Mouse (Mus musculus): ENCODE data around the gene Heatr4. TPM values are rescaled to one million over a fixed set of nuclear protein-coding genes. Genes with fewer than 3 reads are reported as not detected.

The Heatr4 gene
- polyA plus RNA-seq, 1 experiment from 2014 or later: not detected

GRCm38 (mm10) chr12:83914797-83915196, 69.9 kb downstream of the Heatr4 start:
- no peak overlapping the region for H3K27ac ChIP-seq (ENCODE audit: low read length)
- no peak overlapping the region for H3K9ac ChIP-seq (replicated peaks; ENCODE audit: low read depth, low read length)
- H3K27me3 ChIP-seq (replicated peaks; ENCODE audit: control insufficient read depth, insufficient read depth, low read length): no peaks in the 10 kb centered on the region
- H3K9me3 ChIP-seq (ENCODE audit: control insufficient read depth, low read length): no peaks in the 10 kb centered on the region
- H3K36me3 ChIP-seq (ENCODE audit: control insufficient read depth, insufficient read depth): no peaks in the 10 kb centered on the region
- no peak overlapping the region for H3K4me3 ChIP-seq (replicated peaks; ENCODE audit: low read length)
- H3K4me2 ChIP-seq (ENCODE audit: low read length): no peak overlapping the region
- ATAC-seq: no peak
- WGBS: 86% methylated on average over 1 of the region's 1 CpGs
- H3K4me1 ChIP-seq (replicated peaks; ENCODE audit: control insufficient read depth, insufficient read depth, low read length): no peaks in the 10 kb centered on the region

GRCm38 (mm10) chr12:83914202-83914740, 70.4 kb downstream of the Heatr4 start:
- H3K4me2 ChIP-seq (ENCODE audit: low read length): no peak overlapping the region
- no peaks in the 10 kb centered on the region for H3K36me3 ChIP-seq (ENCODE audit: control insufficient read depth, insufficient read depth)
- H3K27me3 ChIP-seq (replicated peaks; ENCODE audit: control insufficient read depth, insufficient read depth, low read length): no peaks in the 10 kb centered on the region
- no peaks in the 10 kb centered on the region for H3K9me3 ChIP-seq (ENCODE audit: control insufficient read depth, low read length)
- H3K9ac ChIP-seq (replicated peaks; ENCODE audit: low read depth, low read length): no peak overlapping the region
- no peak overlapping the region for H3K27ac ChIP-seq (ENCODE audit: low read length)
- H3K4me1 ChIP-seq (replicated peaks; ENCODE audit: control insufficient read depth, insufficient read depth, low read length): no peaks in the 10 kb centered on the region
- ATAC-seq: no peak
- no peak overlapping the region for H3K4me3 ChIP-seq (replicated peaks; ENCODE audit: low read length)
- WGBS: 82% methylated on average over 4 of the region's 4 CpGs

- H3K36me3 ChIP-seq (ENCODE audit: control insufficient read depth, insufficient read depth): no peaks in the 10 kb centered on the region
- H3K27ac ChIP-seq (ENCODE audit: low read length): no peak overlapping the region
- no peak overlapping the region for H3K4me3 ChIP-seq (replicated peaks; ENCODE audit: low read length)
- ATAC-seq: no peak
- no peaks in the 10 kb centered on the region for H3K27me3 ChIP-seq (replicated peaks; ENCODE audit: control insufficient read depth, insufficient read depth, low read length)
- 91% methylated on average over 2 of the region's 2 CpGs for WGBS
- H3K9me3 ChIP-seq (ENCODE audit: control insufficient read depth, low read length): no peaks in the 10 kb centered on the region
- no peak overlapping the region for H3K4me2 ChIP-seq (ENCODE audit: low read length)
- no peak overlapping the region for H3K9ac ChIP-seq (replicated peaks; ENCODE audit: low read depth, low read length)
- H3K4me1 ChIP-seq (replicated peaks; ENCODE audit: control insufficient read depth, insufficient read depth, low read length): no peaks in the 10 kb centered on the region
Measured at GRCm38 (mm10) chr12:83910451-83910850, 74.2 kb downstream of the Heatr4 start.

Other genes with a start within 250 kb of the Heatr4 start
- gene Papln, start 221.2 kb downstream of the Heatr4 start, polyA plus RNA-seq (2015; fragmentation: Nextera tagmentation; extraction: Ambion mirVana): 0.16 and 0.30 TPM in 2 replicates
- 16.3 and 19.2 TPM in 2 replicates for gene Numb, start 62.9 kb downstream of the Heatr4 start, polyA plus RNA-seq (2015; fragmentation: Nextera tagmentation; extraction: Ambion mirVana)
- gene Riox1, start 34.2 kb downstream of the Heatr4 start, polyA plus RNA-seq (2015; fragmentation: Nextera tagmentation; extraction: Ambion mirVana): 9.3 and 9.7 TPM in 2 replicates
- 9.4 and 11.3 TPM in 2 replicates for gene Acot2, start 3.0 kb upstream of the Heatr4 start, polyA plus RNA-seq (2015; fragmentation: Nextera tagmentation; extraction: Ambion mirVana)
- 72.1 and 101 TPM in 2 replicates for gene Acot1, start 24.6 kb upstream of the Heatr4 start, polyA plus RNA-seq (2015; fragmentation: Nextera tagmentation; extraction: Ambion mirVana)
- 0.21 and 0.35 TPM in 2 replicates for gene Acot4, start 53.5 kb upstream of the Heatr4 start, polyA plus RNA-seq (2015; fragmentation: Nextera tagmentation; extraction: Ambion mirVana)
- not detected in 2 replicates for gene Gm49366, start 54.1 kb upstream of the Heatr4 start, polyA plus RNA-seq (2015; fragmentation: Nextera tagmentation; extraction: Ambion mirVana)
- 0.87 and 1.1 TPM in 2 replicates for gene Acot3, start 67.3 kb upstream of the Heatr4 start, polyA plus RNA-seq (2015; fragmentation: Nextera tagmentation; extraction: Ambion mirVana)
- gene Acot5, start 84.5 kb upstream of the Heatr4 start, polyA plus RNA-seq (2015; fragmentation: Nextera tagmentation; extraction: Ambion mirVana): 0.16 TPM in 1 of 2 replicates, not detected in the other
- 1.4 and 1.6 TPM in 2 replicates for gene Acot6, start 115.8 kb upstream of the Heatr4 start, polyA plus RNA-seq (2015; fragmentation: Nextera tagmentation; extraction: Ambion mirVana)
- gene Dnal1, start 129.5 kb upstream of the Heatr4 start, polyA plus RNA-seq (2015; fragmentation: Nextera tagmentation; extraction: Ambion mirVana): 10.4 and 12.8 TPM in 2 replicates
- gene Pnma1, start 163.6 kb upstream of the Heatr4 start, polyA plus RNA-seq (2015; fragmentation: Nextera tagmentation; extraction: Ambion mirVana): 5.3 and 7.2 TPM in 2 replicates
- gene Elmsan1, start 234.0 kb upstream of the Heatr4 start, polyA plus RNA-seq (2015; fragmentation: Nextera tagmentation; extraction: Ambion mirVana): 3.8 and 4.4 TPM in 2 replicates